18 mouse cellular contexts compared by ENCODE assay signal in the genomic region with DNA sequence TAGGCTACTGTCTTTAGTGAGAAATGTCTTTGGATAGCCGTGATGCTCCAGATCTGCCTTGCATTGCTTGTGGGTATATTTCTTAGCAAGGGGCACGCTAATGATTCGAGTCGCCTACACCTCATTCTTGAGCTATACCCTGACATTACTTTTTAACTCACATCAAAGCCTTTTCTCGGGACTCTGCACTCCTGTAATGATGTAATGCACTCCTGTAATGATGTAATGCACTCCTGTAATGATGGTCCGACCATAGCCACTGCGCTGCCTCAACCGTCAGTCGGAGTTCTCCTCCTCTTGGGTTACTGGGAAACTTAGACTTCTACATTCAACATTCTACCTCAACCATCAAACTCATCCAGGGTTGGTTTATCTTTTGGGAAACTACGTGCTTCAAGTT. TPM values are rescaled to one million over a fixed set of nuclear protein-coding genes. Genes with fewer than 3 reads are reported as not detected.
"Had no signal": no experiment of that assay in that cellular context is flagged by ENCODE, and none has a peak within 500 bp of the region (broad histone marks: within the 10 kb centered on the region; RNA-seq: fewer than 3 reads in every experiment).

No protein-coding gene starts in this region.

- H3K4me2 ChIP-seq: neural tube, embryonic 12.5 days; neural tube, embryonic 13.5 days; neural tube, embryonic 15.5 days; stomach, embryonic 15.5 days had no signal

- H3K9me3 ChIP-seq: neural tube, embryonic 12.5 days; neural tube, embryonic 13.5 days; neural tube, embryonic 15.5 days; stomach, embryonic 15.5 days had no signal

- DNase-seq: retina, postnatal 1 day; right cerebral cortex, adult 18-20 months; right cerebral cortex, postnatal 14 days; right cerebral cortex, postnatal 25 days; right cerebral cortex, postnatal 4 days; spleen, adult 18-20 months; thymus, adult 18-20 months; thymus, adult 2 months; thymus, postnatal 14 days; thymus, postnatal 25 days; thymus, postnatal 36 days; thymus, postnatal 4 days had no signal

- H3K27ac ChIP-seq: neural tube, embryonic 12.5 days; neural tube, embryonic 13.5 days; neural tube, embryonic 15.5 days; stomach, embryonic 15.5 days; stomach, postnatal 0 days had no signal

- H3K9ac ChIP-seq: neural tube, embryonic 12.5 days; neural tube, embryonic 13.5 days; neural tube, embryonic 15.5 days; stomach, embryonic 15.5 days had no signal

- H3K4me3 ChIP-seq: neural tube, embryonic 12.5 days; neural tube, embryonic 13.5 days; neural tube, embryonic 15.5 days; stomach, embryonic 15.5 days had no signal

- H3K36me3 ChIP-seq: neural tube, embryonic 12.5 days; neural tube, embryonic 13.5 days; neural tube, embryonic 15.5 days; stomach, embryonic 15.5 days had no signal

- H3K4me1 ChIP-seq: neural tube, embryonic 12.5 days; neural tube, embryonic 13.5 days; stomach, embryonic 15.5 days had no signal

- H3K27me3 ChIP-seq: neural tube, embryonic 12.5 days; neural tube, embryonic 15.5 days had no signal

RNA-seq across cellular contexts. Expression of a gene that starts 32.2 kb away (rescaled TPM):
- total RNA-seq: neutrophil, adult 5-6 weeks had no signal
